Mouse (Mus musculus): ENCODE results near the gene Ubxn1.

- TF ChIP-seq CTCF (IDR thresholded peaks at IDR 0.05; ENCODE audit: low read depth, low read length) (no peak), GATA2 (IDR thresholded peaks at IDR 0.05; ENCODE audit: borderline replicate concordance, low read depth, low read length) (no peak), TAL1 (conservative IDR thresholded peaks at IDR 0.05; ENCODE audit: low read depth, low read length) (no peak), POLR2AphosphoS5 (IDR thresholded peaks at IDR 0.05; ENCODE audit: insufficient replicate concordance, low read depth, low read length) (no peak), GATA1 (IDR thresholded peaks at IDR 0.05; ENCODE audit: borderline replicate concordance, low read length) (no peak)
Measured at GRCm38 (mm10) chr19:8870838-8871237, 458 bp upstream of the Ubxn1 start.
